8 mouse cellular contexts compared by ENCODE assay signal in the genomic region with DNA sequence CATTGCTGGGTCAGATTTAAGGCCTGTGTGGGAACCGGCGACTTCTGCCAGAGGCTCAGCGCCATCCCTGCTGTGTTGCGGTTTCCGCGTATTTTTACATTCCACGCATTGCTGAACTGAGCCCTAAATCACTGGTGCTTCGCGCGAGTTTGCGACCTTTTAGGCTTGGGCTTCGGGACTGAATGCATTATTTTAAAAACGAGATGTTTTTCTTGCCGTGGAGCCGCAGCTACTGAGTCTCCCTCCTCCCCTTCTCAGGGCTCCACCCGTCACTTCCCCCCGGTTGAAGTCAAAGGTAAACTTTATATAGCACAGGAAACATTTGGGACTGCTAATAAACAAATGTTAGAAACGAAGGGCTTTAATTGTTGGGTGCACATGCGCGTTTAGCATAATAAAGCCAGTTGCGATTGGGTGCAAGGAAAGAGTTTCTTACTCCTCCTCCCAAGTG.
DNase-seq lines count a peak whose midpoint lies in the region; ATAC-seq and TF ChIP-seq lines count a peak whose summit lies in the region.

No protein-coding gene starts in this region.

- peak overlapping the region; percentile 33; the same call in 1 of the 2 replicates for H3K4me2 ChIP-seq in liver, embryonic 11.5 days
- H3K4me2 ChIP-seq in heart, embryonic 14.5 days (ENCODE audit: low read length): peak overlapping the region; percentile 58

- no peaks in the 10 kb centered on the region for H3K9me3 ChIP-seq in liver, embryonic 11.5 days (ENCODE audit: control insufficient read depth, low read length)
- no peaks in the 10 kb centered on the region for H3K9me3 ChIP-seq in heart, embryonic 14.5 days (ENCODE audit: control insufficient read depth, low read length)

- H3K9ac ChIP-seq in liver, embryonic 11.5 days (ENCODE audit: low read depth, low read length): no peak overlapping the region
- peak overlapping the region; percentile 41 for H3K9ac ChIP-seq in heart, embryonic 14.5 days (ENCODE audit: low read length)

- no peaks in the 10 kb centered on the region for H3K36me3 ChIP-seq in liver, embryonic 11.5 days (ENCODE audit: control insufficient read depth, insufficient read depth, low read length)
- no peaks in the 10 kb centered on the region for H3K36me3 ChIP-seq in heart, embryonic 14.5 days (ENCODE audit: control insufficient read depth, insufficient read depth, low read length)
- no peaks in the 10 kb centered on the region for H3K36me3 ChIP-seq in small intestine, adult 2 months (ENCODE audit: control insufficient read depth, insufficient read depth, low read length)

- WGBS in liver, embryonic 11.5 days: 30% methylated on average over 21 of the region's 21 CpGs
- WGBS in heart, embryonic 14.5 days: 22% methylated on average over 21 of the region's 21 CpGs
- WGBS in small intestine, adult 2 months: 37% methylated on average over 21 of the region's 21 CpGs

- no peak overlapping the region for H3K4me3 ChIP-seq in liver, embryonic 11.5 days (ENCODE audit: low read depth, low read length)
- peak overlapping the region in 1 of 2 experiments; percentile 23; a peak in 3 of 4 replicates for H3K4me3 ChIP-seq in heart, embryonic 14.5 days (ENCODE audit: control insufficient read depth in 1 of 2, insufficient read depth in 1 of 2, low read depth in 1 of 2, low read length in 2 of 2)
- peak overlapping the region; percentile 14; the same call in 1 of the 2 replicates for H3K4me3 ChIP-seq in small intestine, adult 2 months (ENCODE audit: low read depth, low read length)

- ATAC-seq in liver, embryonic 11.5 days (replicated peaks; ENCODE audit: low FRiP score): no peak
- ATAC-seq in heart, embryonic 14.5 days (ENCODE audit: insufficient number of reproducible peaks, insufficient read depth, low FRiP score, low read depth): no peak
- ATAC-seq in megakaryocyte, adult 5-6 weeks (ENCODE audit: poor library complexity, severe bottlenecking): no peak
- ATAC-seq in cerebellum, adult (ENCODE audit: insufficient number of reproducible peaks, low FRiP score, low TSS enrichment): no peak

- TF ChIP-seq CTCF in small intestine, adult 2 months (IDR thresholded peaks at IDR 0.05; ENCODE audit: extremely low read depth, insufficient read length, insufficient replicate concordance, low read depth, low read length): no peak

- H3K4me1 ChIP-seq in liver, embryonic 11.5 days (replicated peaks; ENCODE audit: control insufficient read depth, insufficient read depth, low read length): no peaks in the 10 kb centered on the region
- peaks cover 10 to 39% of the 10 kb centered on the region in 2 experiments for H3K4me1 ChIP-seq in heart, embryonic 14.5 days (ENCODE audit: control insufficient read depth in 2 of 2, insufficient read depth in 2 of 2, low read length in 2 of 2)
- 0 out of 2 replicates have a peak, but pooled peaks cover 1% of the 10 kb centered on the region for H3K4me1 ChIP-seq in small intestine, adult 2 months (ENCODE audit: control insufficient read depth, insufficient read depth, insufficient read length, low read length)

- no peaks in the 10 kb centered on the region for H3K27me3 ChIP-seq in liver, embryonic 11.5 days (replicated peaks; ENCODE audit: control insufficient read depth, insufficient read depth, low read length)
- no peaks in the 10 kb centered on the region for H3K27me3 ChIP-seq in heart, embryonic 14.5 days (ENCODE audit: control insufficient read depth, insufficient read depth, low read length)
- no peaks in the 10 kb centered on the region for H3K27me3 ChIP-seq in small intestine, adult 2 months (ENCODE audit: control insufficient read depth, insufficient read depth, low read length)

- H3K27ac ChIP-seq in liver, embryonic 11.5 days (ENCODE audit: low read depth, low read length): no peak overlapping the region
- H3K27ac ChIP-seq in heart, embryonic 14.5 days (replicated peaks in 1 of 2; ENCODE audit: control insufficient read depth in 1 of 2, insufficient read depth in 1 of 2, low read depth in 2 of 2, low read length in 2 of 2): peak overlapping the region; percentile 52 to 78; a peak in 3 of 4 replicates
- no peak overlapping the region for H3K27ac ChIP-seq in small intestine, adult 2 months (ENCODE audit: insufficient read depth, low read depth, low read length)

- DNase-seq in liver, embryonic 11.5 days (ENCODE audit: low spot score): no peak
- no peak for DNase-seq in liver
- DNase-seq in kidney, postnatal 4 days: peak; percentile 71 to 80
- DNase-seq in frontal cortex, postnatal 25 days (ENCODE audit: low spot score in 2 of 2): no peak

- no peak for TF ChIP-seq POLR2A in small intestine, adult 2 months (IDR thresholded peaks at IDR 0.05; ENCODE audit: low read depth, low read length)

Comparison
In these comparisons a context has a peak if more than half of its experiments do, and no peak if none do; other contexts are left out.
1. DNase-seq: peak in kidney, postnatal 4 days (2 of 2); none in liver, embryonic 11.5 days (single experiment), liver (single experiment) and frontal cortex, postnatal 25 days (0 of 2).
2. H3K27ac ChIP-seq: peak in heart, embryonic 14.5 days (2 of 2); none in liver, embryonic 11.5 days (single experiment) and small intestine, adult 2 months (single experiment).